Mouse (Mus musculus) heart, embryonic 12.5 days (tissue): ENCODE measurements around the gene Fbxo46. TPM values are rescaled to one million over a fixed set of nuclear protein-coding genes. Genes with fewer than 3 reads are reported as not detected.
A peak's percentile ranks its signal among the peaks of the same experiment; 100 is the strongest.

Experiments used
- ATAC-seq: fragments of 200-750 bp; cut with Nextera tagmentation; 2 replicates; pipeline ENCODE4 v1.8.0; 2017; ENCODE audit warnings: moderate TSS enrichment, moderate library complexity; ENCODE audit not compliant: insufficient number of reproducible peaks, low FRiP score
- H3K27ac ChIP-seq: fragments of 300-500 bp; sonication (generic); 2 replicates; pipeline ENCODE4 v1.5.1; 2016; ENCODE audit warnings: mild to moderate bottlenecking, moderate library complexity; ENCODE audit not compliant: poor library complexity, severe bottlenecking
- H3K27me3 ChIP-seq: fragments of 300-500 bp; sonication (generic); replicated peaks from 2 replicates; pipeline ENCODE4 v1.6.1; 2016; ENCODE audit warnings: mild to moderate bottlenecking, moderate library complexity
- H3K36me3 ChIP-seq: fragments of 300-500 bp; sonication (generic); 2 replicates; pipeline ENCODE4 v1.6.1; 2016; ENCODE audit warnings: mild to moderate bottlenecking, moderate library complexity
- H3K4me1 ChIP-seq: fragments of 300-500 bp; sonication (generic); replicated peaks from 2 replicates; pipeline ENCODE4 v1.6.1; 2016; ENCODE audit warnings: mild to moderate bottlenecking
- H3K4me2 ChIP-seq: fragments of 300-500 bp; sonication (generic); 2 replicates; pipeline ENCODE4 v1.6.1; 2016; ENCODE audit warnings: mild to moderate bottlenecking, moderate library complexity
- H3K4me3 ChIP-seq: fragments of 300-500 bp; sonication (generic); 2 replicates; pipeline ENCODE4 v1.5.1; 2016; ENCODE audit warnings: mild to moderate bottlenecking
- H3K9ac ChIP-seq: fragments of 300-500 bp; sonication (generic); 2 replicates; pipeline ENCODE4 v1.6.1; 2016; ENCODE audit warnings: mild to moderate bottlenecking, moderate library complexity
- H3K9me3 ChIP-seq: fragments of 300-500 bp; sonication (generic); replicated peaks from 2 replicates; pipeline ENCODE4 v1.6.1; 2016; ENCODE audit warnings: mild to moderate bottlenecking, moderate library complexity
- WGBS: fragments of 180-500 bp; shearing (Covaris S2); methylation state at CpG from one replicate; pipeline ENCODE4 v1.1.7; 2016; 5-methylcytosine and 5-hydroxymethylcytosine counted together
- polyA plus RNA-seq: library from polyadenylated mRNA; unstranded; fragments of >200 nt; fragmentation: Nextera tagmentation; extraction: Ambion mirVana; gene quantifications from 2 replicates; pipeline ENCODE4 v1.2.1, GENCODE M21; 2016

The Fbxo46 gene
- polyA plus RNA-seq, 1 experiment from 2014 or later: 10.2 TPM

DNA sequence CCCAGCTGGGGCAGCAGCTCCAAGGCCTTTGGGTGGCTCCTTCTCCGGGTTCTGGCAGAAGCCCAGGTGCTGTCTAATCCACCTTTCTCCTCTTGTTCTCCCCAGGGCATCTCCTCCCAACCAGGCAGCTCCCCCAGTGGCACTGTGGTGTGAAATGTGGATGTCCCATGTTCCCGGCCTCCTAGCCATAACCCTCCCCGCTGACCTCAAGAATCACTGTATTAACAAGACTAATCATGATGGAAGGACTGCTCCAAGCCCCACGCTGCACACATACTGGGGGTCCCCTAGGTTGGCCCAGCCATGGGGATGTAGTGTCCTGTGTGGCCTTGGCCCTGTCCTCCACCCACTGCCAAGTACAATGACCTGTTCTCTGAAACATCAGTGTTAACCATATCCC lies 37.5 kb upstream of the Fbxo46 start:
- Histone ChIP-seq H3K9me3 (no peaks in the 10 kb centered on the region), H3K27ac (peak overlapping the region; percentile 76), H3K4me2 (no peak overlapping the region), H3K9ac (peak overlapping the region; percentile 42; the same call in 1 of the 2 replicates), H3K27me3 (no peaks in the 10 kb centered on the region), H3K36me3 (peaks cover 64% of the 10 kb centered on the region), H3K4me1 (peaks cover 85% of the 10 kb centered on the region), H3K4me3 (no peak overlapping the region)
- no peak for ATAC-seq
- 85% methylated on average over 4 of the region's 4 CpGs for WGBS

DNA sequence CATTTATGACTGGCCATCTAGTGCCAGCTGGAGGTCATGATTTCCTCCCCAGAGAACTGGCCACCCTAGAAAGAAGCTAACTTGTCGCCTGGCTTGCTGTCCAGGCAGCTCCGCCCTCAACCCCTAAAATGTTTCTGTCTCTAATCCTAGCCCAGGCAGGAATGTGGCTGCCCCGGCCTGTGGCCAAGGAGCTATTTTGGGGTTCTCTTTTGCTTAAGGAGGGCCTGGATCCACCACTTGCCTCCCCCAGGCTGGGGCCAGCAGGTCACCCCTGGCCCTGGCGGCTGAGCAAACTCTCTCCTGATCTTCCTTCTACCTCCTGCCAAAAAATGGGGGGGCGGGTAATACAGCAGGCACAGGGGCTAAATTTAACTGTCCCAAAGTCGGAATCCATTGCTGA lies 36.6 kb upstream of the Fbxo46 start:
- H3K4me2 ChIP-seq: peak overlapping the region; percentile 53
- peak overlapping the region; percentile 60 for H3K9ac ChIP-seq
- peaks cover 76% of the 10 kb centered on the region for H3K4me1 ChIP-seq
- H3K4me3 ChIP-seq: peak overlapping the region; percentile 30; the same call in 1 of the 2 replicates
- no peak for ATAC-seq
- peak overlapping the region; percentile 76 for H3K27ac ChIP-seq
- H3K27me3 ChIP-seq: no peaks in the 10 kb centered on the region
- WGBS: 40% methylated on average over 6 of the region's 6 CpGs
- no peaks in the 10 kb centered on the region for H3K9me3 ChIP-seq
- H3K36me3 ChIP-seq: peaks cover 70% of the 10 kb centered on the region

DNA sequence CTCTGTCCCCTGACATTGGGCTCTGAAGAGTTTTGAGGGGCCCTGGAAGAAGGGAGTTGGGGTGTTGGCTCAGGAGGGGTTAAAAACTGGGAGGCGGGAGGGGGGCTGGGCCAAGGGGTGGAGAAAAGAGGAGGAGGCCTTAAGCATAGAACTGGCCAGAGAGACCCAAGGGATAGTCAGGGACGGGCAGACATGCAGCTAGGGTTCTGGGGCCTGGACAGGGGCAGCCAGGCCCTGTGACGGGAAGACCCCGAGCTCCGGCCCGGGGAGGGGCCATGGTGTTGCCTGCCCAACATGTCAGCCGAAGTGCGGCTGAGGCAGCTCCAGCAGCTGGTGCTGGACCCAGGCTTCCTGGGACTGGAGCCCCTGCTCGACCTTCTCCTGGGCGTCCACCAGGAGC lies 36.0 kb upstream of the Fbxo46 start, which contains the start of gene Dmpk:
Gene Dmpk, plus strand, starts transcription at position 149 of the 400 bp plus-strand sequence.
- Histone ChIP-seq H3K4me1 (peaks cover 72% of the 10 kb centered on the region), H3K36me3 (peaks cover 70% of the 10 kb centered on the region), H3K9ac (peak within 1 kb of the TSS; percentile 61), H3K4me2 (peak within 1 kb of the TSS; percentile 53), H3K9me3 (no peaks in the 10 kb centered on the region), H3K4me3 (peak within 1 kb of the TSS; percentile 30), H3K27me3 (no peaks in the 10 kb centered on the region), H3K27ac (peak within 1 kb of the TSS; percentile 76)
- WGBS: 32% methylated on average over 10 of the region's 10 CpGs
- peak; percentile 25; the same call in 1 of the 2 replicates for ATAC-seq

DNA sequence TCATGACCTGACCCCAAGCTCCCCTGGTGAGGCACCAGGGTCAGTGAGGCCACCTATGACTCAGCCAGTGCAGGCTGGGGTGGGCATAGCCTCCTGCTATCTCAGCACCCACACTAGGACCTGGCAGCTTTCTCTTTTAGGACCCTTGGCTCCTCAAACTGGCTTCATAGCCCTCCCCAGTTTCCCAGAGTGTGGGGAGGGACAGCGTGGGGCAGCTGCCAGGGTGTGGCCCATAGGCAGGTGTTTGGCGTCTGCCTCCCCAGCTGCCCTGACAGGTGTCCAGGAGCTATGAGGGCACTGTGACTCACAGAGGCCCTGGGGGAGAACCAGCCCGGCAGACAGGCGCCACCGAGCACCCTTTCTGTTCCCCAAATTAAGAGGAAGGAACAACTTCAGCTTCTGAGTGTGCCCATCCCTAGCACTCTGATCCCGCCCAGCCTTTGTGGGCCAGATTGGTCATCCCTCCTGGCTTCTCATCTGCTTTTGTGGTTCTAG lies 35.3 kb upstream of the Fbxo46 start:
- Histone ChIP-seq H3K4me3 (peak overlapping the region; percentile 30), H3K36me3 (peaks cover 69% of the 10 kb centered on the region)
- 72% methylated on average over 6 of the region's 6 CpGs for WGBS

DNA sequence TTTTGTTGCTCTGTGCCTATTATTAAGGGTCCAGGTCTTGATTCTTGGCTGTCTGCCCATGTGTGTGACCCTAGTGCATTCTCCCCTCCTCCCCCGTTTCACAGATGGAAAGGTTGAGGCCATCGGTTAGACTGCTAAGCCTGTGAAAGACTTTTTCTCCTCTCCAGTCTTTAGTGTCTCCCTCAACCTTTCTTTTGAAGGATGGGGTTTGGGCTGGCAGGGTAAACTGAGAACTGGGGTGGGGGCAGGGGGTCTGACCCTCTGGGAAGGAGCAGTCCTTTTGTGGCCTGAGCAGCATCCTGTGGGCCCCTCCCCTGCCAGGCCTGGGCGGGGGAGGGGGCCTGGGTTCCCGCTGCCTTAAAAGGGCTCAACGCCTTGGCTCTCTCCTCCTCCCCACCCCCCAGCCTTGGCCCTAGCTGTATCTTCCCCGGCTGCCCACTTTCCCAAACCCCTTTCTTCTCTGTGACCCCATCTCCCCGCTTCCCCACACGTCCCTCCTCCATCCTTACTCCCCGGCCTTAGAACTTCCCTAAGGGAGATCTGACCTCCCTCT lies 34.7 kb upstream of the Fbxo46 start:
- peaks cover 67% of the 10 kb centered on the region for H3K36me3 ChIP-seq
- H3K27me3 ChIP-seq: no peaks in the 10 kb centered on the region
- H3K9me3 ChIP-seq: no peaks in the 10 kb centered on the region
- H3K4me3 ChIP-seq: no peak overlapping the region
- H3K27ac ChIP-seq: 0 out of 2 replicates have a peak overlapping the region, but pooled peaks have one; percentile 23
- H3K4me1 ChIP-seq: peaks cover 63% of the 10 kb centered on the region
- no peak for ATAC-seq
- H3K9ac ChIP-seq: peak overlapping the region; percentile 55
- 31% methylated on average over 9 of the region's 9 CpGs for WGBS
- H3K4me2 ChIP-seq: peak overlapping the region; percentile 53

More for the DNA sequence above, 35.3 kb upstream of the Fbxo46 start:
- 0 out of 2 replicates have a peak, but pooled peaks have one; percentile 1 for ATAC-seq
- Histone ChIP-seq H3K27me3 (no peaks in the 10 kb centered on the region), H3K27ac (peak overlapping the region; percentile 76; the same call in 1 of the 2 replicates), H3K9me3 (no peaks in the 10 kb centered on the region), H3K4me2 (peak overlapping the region; percentile 53), H3K4me1 (peaks cover 69% of the 10 kb centered on the region), H3K9ac (peak overlapping the region; percentile 61)

DNA sequence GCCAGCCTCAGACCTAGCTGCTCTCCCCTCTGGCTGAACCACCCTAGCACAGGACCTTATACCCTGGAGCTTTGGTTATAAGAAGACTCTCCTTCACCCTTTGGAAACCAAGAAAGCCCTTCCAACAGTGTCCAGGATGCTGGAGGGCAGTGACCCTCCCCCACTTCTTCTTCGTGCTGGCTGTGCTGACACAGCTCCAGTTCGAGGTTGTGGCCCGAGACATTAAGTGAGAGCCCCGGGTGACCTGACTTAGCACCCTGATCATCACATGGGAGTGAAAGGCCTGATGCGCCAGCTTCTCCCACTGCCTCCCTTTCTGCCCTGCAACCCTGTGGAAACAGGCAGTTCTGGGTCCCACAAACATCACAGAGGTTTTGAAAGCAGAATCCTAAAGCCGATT lies 34.2 kb upstream of the Fbxo46 start:
- H3K4me1 ChIP-seq: peaks cover 63% of the 10 kb centered on the region
- H3K27me3 ChIP-seq: no peaks in the 10 kb centered on the region
- peaks cover 67% of the 10 kb centered on the region for H3K36me3 ChIP-seq
- H3K9ac ChIP-seq: peak overlapping the region; percentile 55
- H3K9me3 ChIP-seq: no peaks in the 10 kb centered on the region
- 0 out of 2 replicates have a peak overlapping the region, but pooled peaks have one; percentile 23 for H3K27ac ChIP-seq
- 9% methylated on average over 6 of the region's 6 CpGs for WGBS
- 0 out of 2 replicates have a peak overlapping the region, but pooled peaks have one; percentile 14 for H3K4me3 ChIP-seq
- peak overlapping the region; percentile 53 for H3K4me2 ChIP-seq
- ATAC-seq: no peak

DNA sequence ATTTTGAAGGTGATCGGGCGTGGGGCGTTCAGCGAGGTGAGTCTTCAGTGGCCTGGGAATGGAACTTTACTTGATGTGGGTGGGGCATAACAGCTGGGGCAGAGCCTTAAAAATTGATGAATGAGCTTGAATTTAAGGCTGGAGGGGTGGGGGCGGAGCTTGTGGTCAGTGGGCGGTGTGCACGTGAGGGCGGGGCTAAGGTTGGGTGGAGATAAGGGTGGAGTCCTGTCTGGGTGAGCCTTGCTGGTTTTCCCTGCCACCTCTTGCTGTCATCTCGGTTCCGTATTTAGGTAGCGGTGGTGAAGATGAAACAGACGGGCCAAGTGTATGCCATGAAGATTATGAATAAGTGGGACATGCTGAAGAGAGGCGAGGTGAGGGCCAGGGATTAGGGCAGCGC lies 33.6 kb upstream of the Fbxo46 start:
- Histone ChIP-seq H3K36me3 (peaks cover 67% of the 10 kb centered on the region), H3K27me3 (no peaks in the 10 kb centered on the region), H3K9ac (0 out of 2 replicates have a peak overlapping the region, but pooled peaks have one; percentile 55), H3K27ac (no peak overlapping the region), H3K4me3 (0 out of 2 replicates have a peak overlapping the region, but pooled peaks have one; percentile 14), H3K4me2 (peak overlapping the region; percentile 53), H3K9me3 (no peaks in the 10 kb centered on the region), H3K4me1 (peaks cover 62% of the 10 kb centered on the region)
- ATAC-seq: peak; percentile 51; the same call in 1 of the 2 replicates
- 13% methylated on average over 14 of the region's 14 CpGs for WGBS

DNA sequence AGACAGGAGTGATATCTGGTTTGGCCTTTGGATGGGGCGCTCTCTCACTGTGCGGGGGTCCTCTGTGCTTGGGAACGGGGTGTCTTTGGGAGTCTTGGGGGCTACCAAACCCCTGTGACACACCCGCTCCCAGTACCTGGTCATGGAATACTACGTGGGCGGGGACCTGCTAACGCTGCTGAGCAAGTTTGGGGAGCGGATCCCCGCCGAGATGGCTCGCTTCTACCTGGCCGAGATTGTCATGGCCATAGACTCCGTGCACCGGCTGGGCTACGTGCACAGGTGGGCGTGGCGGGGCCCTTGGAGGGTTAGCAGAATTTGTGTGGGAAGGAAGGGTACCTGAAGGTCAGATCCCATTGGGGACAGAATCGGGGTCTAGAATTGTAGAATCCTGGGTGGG lies 32.9 kb upstream of the Fbxo46 start:
- Histone ChIP-seq H3K27me3 (no peaks in the 10 kb centered on the region; the same call in 1 of the 2 replicates), H3K9ac (no peak overlapping the region), H3K9me3 (no peaks in the 10 kb centered on the region), H3K36me3 (peaks cover 67% of the 10 kb centered on the region), H3K4me3 (no peak overlapping the region), H3K4me1 (peaks cover 61% of the 10 kb centered on the region), H3K4me2 (0 out of 2 replicates have a peak overlapping the region, but pooled peaks have one; percentile 53), H3K27ac (no peak overlapping the region)
- no peak for ATAC-seq
- WGBS: 65% methylated on average over 18 of the region's 18 CpGs

DNA sequence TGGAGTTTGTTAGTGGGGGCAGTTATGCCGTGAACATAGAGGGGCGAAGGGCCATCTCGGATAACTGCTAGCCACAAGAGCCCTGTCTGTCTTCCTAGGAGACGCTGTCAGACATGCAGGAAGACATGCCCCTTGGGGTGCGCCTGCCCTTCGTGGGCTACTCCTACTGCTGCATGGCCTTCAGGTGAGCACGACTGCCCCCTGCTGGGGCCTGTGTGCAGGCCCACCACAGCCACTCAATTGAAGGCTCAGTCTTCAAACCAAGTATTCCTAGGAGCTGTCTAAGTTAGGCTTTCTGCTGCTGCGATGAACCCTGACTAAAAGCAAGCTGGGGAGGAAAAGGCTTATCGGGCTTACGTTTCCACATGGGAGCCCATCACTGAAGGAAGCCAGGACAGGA lies 30.8 kb upstream of the Fbxo46 start:
- Histone ChIP-seq H3K36me3 (peaks cover 56% of the 10 kb centered on the region), H3K4me3 (no peak overlapping the region), H3K27ac (no peak overlapping the region), H3K9ac (no peak overlapping the region), H3K4me1 (peaks cover 58% of the 10 kb centered on the region), H3K9me3 (no peaks in the 10 kb centered on the region), H3K27me3 (no peaks in the 10 kb centered on the region; the same call in 1 of the 2 replicates), H3K4me2 (no peak overlapping the region)
- WGBS: 35% methylated on average over 10 of the region's 10 CpGs
- ATAC-seq: no peak

DNA sequence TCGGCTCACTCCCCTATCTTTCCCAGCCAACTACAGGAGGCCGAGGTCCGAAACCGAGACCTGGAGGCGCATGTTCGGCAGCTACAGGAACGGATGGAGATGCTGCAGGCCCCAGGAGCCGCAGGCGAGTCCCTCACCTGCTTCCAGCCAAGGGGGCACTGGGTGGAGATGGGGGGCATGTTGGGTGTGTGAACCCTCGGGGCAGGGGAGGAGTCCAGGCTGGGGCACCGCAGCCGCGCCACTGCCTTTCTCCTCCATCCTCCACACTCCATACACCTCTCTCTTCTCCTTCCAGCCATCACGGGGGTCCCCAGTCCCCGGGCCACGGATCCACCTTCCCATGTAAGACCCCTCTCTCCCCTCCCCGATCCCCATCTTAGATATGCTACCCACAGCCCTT lies 27.7 kb upstream of the Fbxo46 start:
- Histone ChIP-seq H3K4me1 (peaks cover 39% of the 10 kb centered on the region), H3K9me3 (no peaks in the 10 kb centered on the region), H3K4me3 (0 out of 2 replicates have a peak overlapping the region, but pooled peaks have one; percentile 3), H3K4me2 (peak overlapping the region; percentile 88), H3K27ac (peak overlapping the region; percentile 94), H3K9ac (peak overlapping the region; percentile 72), H3K36me3 (peaks cover 53% of the 10 kb centered on the region), H3K27me3 (no peaks in the 10 kb centered on the region; the same call in 1 of the 2 replicates)
- 40% methylated on average over 17 of the region's 17 CpGs for WGBS
- ATAC-seq: no peak

DNA sequence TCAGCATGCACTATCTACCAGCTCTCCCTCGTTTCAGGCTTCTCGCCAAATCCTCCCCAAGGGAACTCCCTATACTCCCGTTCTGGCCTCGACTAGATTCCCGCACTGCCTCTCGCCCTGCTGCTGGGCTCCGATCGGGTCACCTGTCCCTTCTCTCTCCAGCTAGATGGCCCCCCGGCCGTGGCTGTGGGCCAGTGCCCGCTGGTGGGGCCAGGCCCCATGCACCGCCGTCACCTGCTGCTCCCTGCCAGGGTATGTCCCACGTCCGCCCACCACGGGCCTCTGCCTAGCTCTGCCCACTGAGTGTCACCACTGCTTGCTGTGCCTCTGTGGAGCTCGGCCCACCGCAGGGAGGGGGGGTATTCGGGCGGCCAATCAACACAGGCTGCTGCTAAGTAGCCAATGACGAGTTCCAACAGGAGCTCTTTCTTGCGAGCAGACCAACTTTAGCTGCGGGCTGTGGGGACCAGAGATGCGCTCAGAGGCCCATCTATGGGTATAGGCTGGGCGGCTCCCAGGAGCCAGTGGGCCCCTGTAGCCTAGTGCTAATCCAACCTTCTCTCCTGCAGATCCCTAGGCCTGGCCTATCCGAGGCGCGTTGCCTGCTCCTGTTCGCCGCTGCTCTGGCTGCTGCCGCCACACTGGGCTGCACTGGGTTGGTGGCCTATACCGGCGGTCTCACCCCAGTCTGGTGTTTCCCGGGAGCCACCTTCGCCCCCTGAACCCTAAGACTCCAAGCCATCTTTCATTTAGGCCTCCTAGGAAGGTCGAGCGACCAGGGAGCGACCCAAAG lies 27.1 kb upstream of the Fbxo46 start:
- Histone ChIP-seq H3K9ac (peak overlapping the region; percentile 72), H3K4me1 (peaks cover 42% of the 10 kb centered on the region), H3K4me2 (peak overlapping the region; percentile 88), H3K27ac (peak overlapping the region; percentile 94), H3K27me3 (no peaks in the 10 kb centered on the region; the same call in 1 of the 2 replicates), H3K36me3 (peaks cover 53% of the 10 kb centered on the region), H3K4me3 (peak overlapping the region; percentile 79), H3K9me3 (no peaks in the 10 kb centered on the region)
- WGBS: 3% methylated on average over 37 of the region's 38 CpGs
- peak; percentile 50 for ATAC-seq
